Mouse (Mus musculus): ENCODE data around the gene Ier5l.

Ier5l gene

DNA sequence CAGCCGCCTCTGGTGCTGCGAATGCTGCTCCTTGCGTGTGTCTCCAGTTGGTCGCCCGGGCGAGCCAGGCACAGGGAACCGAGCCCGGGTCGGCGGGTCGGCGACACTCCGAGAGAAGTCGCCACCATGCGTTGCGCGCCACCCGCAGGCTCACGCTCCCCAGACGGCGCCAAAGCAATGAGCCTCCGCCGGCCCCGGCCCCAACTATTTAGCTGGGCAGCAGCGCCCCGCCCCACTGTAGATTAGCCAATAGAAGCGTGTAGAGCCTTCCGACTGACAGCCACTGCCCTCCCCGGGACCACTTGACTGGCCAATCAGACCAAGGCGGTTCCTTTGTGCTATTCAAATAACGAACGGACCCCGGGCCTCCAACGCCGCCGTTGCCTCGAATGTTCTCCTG, at the start of gene Ier5l:
Gene Ier5l (minus strand): TSS at position 181 of the 400 bp plus-strand sequence.
- DNase-seq (ENCODE audit: low read depth, low spot score) = peak; percentile 98

DNA sequence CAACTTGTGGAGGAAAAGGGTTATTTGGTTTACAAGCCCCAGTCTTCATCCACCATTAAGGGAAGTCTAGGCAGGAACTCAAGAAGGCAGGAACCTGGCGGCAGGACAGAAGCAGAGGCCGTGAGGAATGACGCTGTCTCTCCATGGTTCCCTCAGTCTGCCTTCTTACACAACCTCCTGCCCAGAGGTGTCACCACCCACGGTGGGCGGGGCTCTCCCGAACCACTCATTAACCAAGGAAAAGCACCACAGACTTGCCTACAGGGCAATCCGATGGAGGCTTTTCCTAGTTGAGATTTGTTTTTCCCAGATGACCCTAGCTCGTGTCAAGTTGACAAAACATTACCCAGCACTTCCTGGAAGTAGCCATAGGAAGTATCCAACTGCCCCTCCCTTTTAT, 49.7 kb upstream of the Ier5l start:
- peak; percentile 69 for DNase-seq (ENCODE audit: low read depth, low spot score)

DNA sequence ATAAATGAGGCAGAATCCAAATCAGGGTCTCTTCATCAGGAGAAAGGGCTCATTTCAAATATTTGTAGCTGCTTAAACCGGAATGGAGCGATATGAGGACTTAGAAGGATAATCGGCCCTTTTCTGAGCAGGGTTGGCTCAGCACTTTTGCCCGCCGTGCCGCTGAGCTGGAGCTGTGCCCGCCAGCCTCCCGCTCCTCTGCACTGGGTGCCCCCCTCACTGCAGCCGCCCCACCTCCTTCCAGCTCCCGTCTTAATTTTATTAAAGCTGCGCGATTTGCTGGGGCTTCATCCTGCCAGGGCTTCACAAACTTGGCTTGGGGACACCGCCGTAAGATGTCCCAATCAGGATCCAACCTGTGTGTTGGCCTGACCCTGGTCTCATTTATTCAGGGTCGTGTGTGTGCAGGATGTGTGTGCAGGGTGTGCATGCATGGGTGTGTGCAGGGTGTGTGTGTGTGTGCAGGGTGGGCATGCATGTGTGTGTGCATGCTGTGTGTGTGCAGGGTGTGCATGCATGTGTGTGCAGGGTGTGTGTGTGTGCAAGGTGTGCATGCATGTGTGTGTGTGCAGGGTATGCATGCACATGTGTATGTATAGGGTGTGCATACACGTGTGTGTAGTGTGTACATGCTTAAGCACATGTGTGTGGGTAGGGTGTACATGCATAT, 36.8 kb upstream of the Ier5l start:
- DNase-seq (ENCODE audit: low read depth, low spot score) = no peak

DNA sequence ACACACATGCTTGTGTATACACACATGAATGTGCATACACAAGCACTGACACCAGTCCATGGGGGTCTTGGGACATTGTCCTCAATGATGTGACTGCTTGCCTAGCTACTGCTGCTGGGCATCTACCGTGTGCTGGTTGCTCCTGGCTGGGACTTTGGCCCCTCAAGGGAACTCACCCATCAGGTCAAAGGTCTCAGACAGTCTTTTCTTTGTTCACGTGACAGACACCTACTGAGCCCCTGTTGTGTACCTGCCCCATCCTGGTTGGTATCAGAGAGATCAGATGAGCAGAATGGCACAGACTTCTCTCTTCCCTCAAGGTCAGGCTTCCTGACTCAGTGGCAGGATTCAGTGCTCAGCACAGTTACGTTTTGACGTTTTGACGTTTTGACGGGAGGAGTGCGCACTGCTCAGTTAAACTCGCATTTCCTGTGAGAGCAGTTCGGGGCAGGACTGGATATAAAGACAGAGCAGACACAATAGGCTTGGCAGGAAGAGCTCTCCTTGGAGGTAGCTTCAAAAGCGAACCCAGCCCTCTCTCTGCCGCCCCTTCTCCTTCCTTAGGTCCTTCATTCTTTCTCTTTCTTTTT, 33.2 kb upstream of the Ier5l start:
- DNase-seq (ENCODE audit: low read depth, low spot score) = no peak

DNA sequence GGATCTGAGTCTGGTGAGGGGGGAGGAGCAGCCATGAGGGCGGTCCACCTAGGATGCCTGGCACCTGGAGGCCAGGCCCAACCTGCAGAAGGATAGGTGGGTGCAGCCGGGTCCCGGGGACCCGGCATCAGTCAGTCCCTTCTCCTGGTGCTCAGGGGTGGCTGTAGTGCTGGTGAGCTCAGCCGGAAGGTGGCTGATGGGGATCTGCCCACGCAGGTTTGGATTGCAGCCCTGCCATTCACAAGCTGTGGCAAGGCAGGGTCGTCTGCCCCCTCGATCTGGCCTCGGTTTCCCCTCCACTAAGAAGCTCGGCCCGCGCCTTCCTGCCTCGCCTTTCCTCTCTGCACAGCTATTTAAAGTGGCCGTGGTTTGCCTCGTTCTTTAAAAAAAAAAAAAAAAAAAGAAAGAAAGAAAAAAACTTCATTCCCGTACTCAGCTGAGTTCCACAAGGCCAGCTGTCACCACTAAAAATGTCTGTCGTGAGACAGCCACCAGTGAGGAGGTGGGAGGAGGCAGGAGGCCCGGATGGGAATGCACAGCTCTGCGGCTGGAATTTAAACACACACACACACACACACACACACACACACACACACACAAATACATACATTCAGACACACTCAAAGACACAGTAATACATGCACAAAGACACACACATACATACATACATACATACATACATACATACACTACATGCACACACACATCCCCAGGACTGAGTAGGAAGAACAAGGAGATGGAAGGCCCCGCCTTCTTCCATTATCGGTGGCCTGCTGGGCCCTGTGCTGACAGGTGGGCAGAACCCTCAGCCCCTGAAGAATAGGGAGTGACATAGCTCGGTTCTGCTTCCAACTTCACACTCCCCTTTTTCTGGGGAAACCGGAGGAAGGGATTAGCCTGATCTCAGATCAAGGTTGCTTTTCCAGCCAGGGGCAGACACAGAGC, 29.9 kb upstream of the Ier5l start:
- DNase-seq (ENCODE audit: low read depth, low spot score) = peak; percentile 28

DNA sequence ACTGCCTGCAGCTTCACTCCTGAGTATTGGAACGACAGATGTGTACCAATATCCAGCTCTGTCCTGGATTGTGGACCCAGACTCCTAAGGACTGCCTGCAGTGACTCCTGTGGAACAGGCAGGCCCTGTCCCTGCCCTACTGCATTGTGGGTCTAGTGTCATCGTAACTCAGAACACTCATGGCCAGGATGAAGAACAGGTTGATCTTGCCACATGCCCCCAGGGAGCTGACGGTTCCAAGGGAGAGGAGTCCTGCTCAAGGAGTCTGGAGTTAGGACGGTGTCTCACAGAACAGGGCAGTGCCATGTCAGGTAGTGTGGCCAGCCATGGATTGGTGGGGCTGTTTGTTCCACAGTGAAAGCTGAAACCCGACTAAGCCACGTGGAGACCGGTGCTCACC, 27.7 kb upstream of the Ier5l start:
- DNase-seq (ENCODE audit: low read depth, low spot score) = no peak

DNA sequence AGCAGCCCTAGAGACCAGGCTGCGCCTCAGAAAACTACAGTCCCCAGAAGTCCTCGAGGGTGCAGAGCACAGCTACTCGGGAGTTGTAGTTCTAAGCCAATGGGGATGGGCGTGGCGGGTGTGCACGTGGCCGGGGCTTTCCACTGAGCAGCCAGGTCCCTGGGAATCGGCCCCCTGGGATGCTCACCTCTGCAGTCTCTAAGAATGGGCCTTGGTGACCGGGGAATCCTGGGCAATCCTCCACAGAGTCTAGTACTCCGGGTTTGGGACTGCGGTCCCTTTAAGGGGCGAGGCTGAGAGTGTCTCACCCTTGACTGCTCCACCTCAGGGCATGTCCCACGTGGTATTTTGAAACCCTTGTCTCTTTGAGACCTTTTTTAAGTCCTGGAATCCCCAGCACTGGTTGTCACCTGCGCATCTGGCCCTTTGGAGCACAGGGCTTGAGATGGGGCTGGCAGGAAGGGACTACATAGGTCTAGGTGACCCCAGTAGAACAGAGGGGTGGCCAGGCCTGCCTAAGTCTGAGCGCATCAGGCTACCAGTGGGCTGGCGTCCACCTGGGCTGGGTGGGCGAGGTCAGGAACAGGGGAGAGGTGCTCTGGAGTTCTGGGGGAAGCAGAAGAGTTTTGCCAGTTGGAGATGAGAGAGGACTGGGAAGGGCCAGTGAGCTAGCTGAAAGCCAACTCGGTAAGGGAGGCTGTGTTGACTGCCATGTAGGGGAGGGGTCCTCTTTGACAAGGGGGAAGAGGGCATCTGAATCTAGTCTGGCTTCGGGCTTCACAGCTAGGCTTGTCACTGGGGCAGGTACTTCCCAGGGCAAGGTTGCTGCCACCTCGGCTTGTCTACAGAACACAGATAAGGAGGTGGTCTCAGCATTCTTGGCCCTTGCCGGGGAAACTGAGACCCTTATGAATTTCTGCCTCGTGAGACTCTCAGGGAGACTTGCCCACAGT, 22.2 kb upstream of the Ier5l start:
- peak; percentile 84 for DNase-seq (ENCODE audit: low read depth, low spot score)

DNA sequence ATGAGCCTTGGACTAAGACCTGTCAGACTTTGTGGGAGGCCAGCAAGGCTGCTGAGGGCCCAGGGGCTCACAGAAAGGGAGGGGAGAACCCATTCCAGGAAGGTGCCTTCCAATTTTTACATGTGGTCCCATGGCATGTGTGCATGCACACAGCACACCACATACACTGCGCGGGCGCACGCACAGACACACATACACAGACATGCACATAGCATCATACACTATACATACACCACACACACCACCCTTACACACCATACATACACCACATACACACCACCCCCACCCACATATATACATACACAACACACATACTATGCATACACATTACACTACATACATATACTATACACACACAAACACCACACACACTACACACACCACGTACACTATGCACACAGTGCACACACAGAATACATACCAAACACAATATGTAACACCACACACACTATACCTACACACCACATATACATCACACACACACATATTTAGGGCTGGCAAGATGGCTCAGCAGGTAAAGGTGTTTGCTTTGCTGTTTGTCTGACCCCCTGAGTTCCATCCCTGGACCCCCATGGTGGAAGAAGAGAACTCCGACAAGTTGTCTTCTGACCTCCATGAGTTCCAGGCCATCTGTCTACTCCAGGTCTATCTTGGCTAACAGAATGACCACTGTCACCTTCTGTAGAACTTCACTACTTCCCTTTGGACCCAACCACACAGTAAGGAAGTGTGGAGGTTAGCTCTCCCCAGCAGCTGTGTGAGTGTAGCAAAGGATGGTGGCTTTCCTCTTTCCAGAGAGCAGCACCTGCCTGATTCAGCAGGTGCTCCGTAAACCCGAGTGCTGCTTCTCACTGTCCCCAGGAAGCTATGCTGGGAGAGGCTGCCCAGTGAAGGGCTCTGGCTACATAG, 21.2 kb upstream of the Ier5l start:
- DNase-seq (ENCODE audit: low read depth, low spot score) = no peak

DNA sequence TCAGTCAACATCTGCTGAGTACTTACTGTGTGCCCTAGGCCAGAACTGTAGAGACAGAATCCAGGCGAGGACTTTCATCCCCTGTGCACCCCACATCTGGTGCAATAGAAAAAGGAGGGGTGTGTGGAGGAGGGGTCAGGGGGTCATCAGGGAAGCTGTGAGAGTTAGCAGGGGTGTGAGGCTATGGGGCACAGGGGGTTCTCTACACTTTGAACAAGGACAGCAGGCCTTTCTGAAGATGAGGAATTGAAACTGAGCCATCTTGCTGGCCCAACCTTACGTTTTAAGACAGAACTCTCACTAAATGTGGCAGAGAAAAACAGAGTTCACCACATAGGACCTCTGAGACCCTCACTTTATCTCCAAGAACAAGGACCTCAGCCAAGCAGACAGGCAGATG, 16.4 kb upstream of the Ier5l start:
- DNase-seq (ENCODE audit: low read depth, low spot score) = no peak

DNA sequence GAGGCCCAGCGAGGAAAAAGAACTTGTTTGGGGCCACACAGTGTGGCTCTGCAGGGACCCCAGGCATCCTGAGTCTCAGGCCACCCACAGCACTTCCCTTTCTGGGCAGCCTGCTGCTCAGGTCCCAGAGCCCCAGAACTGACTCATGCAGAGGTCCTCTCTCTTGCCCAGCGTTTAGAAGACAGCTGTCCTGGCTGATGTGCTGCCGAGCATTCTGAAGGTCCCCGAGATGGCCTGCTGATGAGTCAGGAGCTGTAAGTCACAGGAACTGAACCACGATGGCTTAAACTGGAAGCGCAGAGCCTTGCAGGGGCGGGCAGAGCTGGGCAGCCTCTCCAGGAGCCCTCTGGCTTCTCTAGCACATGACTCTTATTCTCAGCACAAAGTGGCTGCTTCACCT, 13.6 kb upstream of the Ier5l start:
- DNase-seq (ENCODE audit: low read depth, low spot score) = no peak

DNA sequence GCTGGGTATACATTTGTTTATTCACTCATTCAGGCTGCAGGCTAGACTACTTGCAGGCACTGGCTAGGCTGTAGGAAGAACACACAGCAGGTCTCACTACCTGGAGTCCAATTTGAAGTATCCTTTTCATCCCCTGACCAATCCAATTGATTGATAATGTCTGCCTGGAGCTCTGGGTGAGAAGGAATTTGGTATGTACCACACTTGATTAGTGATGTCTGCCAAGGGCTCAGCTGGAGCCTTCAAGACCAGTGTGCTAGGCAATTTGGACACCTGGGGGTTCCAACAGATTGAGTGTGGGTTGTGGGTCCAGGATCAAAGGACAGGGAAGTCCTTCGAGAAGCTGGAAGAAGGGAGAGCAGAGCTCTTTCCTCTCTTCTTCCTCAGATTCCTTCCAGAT, 4.5 kb upstream of the Ier5l start:
- peak; percentile 56 for DNase-seq (ENCODE audit: low read depth, low spot score)

DNA sequence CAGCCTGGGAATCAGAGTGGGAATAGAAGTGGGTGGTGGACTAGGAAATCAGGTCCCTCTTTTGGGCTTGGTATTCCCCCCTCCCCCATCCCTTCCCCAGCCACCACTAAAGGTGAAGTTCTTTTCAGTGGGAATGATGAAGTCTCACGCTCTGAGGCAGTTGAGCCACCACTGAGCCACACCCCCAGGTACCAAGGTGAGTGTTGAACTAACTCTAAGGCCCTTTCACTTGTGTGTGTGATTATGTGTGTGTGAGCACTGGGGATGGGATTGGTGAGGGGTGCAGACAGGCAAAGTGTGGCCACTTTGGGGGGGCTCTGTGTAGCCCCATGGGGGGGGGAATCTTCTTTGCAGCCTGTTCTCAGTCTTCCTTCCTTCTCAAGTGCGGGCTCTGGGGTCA, 2.2 kb upstream of the Ier5l start:
- no peak for DNase-seq (ENCODE audit: low read depth, low spot score)

DNA sequence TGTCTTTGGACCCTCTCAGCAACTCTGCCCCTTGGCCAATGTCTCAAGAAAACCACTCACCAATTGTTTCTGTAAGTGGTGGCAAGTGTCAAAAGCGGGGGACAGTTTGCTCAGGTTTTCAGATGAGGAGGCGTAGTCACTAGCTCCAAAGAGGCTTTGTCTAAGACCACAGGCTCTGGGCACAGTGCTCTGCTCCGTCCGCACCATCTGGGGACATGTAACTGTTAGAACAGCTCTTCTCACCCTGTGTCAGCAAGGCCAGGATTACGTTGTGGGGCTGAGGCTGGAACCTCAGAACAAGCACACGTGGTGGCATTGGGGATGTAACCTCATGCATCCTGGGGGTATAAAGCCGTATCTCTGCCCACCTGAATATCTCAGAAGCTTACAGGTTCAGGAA, 1.4 kb upstream of the Ier5l start:
- no peak for DNase-seq (ENCODE audit: low read depth, low spot score)

DNA sequence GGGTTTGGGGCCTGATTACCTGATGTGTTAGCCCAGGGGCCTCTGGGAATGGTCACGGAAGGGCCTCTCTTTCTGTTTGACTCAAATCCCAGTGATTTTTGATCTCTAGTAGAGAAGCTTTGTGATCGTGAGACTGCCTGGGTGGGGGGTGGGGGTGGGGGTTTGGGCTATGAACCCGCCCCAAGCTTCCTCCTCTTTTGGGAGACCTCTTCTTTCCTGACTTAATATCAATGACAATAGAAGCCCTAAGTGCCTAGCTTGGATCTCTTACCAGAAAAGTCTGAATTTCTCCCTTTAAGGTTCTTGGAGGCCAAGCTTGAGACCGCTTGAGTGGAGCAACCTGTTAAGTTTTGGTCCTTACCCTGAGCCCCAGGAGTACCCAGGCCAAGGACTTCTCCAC, 757 bp upstream of the Ier5l start:
- peak; percentile 78 for DNase-seq (ENCODE audit: low read depth, low spot score)

DNA sequence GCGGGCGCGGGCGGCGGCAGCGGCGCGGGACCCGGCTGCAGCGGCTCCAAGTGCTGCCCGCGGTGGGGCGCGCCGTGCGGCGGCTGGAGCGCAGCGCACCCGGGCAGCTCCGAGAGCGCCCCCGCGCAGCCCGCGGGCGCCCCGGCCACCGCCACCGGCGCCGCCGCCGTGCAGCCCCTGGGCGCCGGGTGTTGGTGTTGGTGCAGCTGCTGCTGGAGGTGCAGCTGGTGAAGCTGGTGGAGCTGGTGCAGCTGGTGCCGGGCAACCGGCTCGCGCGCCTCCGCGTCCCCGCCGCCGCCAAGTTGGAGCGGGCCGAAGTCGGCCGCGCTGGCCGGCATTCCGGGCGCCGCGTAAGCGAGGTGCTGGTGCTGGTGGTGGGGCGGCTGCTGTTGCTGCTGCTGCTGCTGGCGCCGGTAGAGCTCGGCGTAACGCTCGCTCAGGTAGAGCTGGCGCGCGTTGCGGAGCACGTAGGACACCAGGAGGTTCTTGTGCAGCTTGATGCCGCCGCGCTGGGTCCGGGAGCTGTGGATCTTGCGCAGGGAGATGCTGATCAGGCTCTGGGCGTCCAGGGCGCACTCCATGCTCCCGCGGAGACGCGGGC, 488 bp downstream of the Ier5l start:
- DNase-seq (ENCODE audit: low read depth, low spot score) = peak; percentile 82

DNA sequence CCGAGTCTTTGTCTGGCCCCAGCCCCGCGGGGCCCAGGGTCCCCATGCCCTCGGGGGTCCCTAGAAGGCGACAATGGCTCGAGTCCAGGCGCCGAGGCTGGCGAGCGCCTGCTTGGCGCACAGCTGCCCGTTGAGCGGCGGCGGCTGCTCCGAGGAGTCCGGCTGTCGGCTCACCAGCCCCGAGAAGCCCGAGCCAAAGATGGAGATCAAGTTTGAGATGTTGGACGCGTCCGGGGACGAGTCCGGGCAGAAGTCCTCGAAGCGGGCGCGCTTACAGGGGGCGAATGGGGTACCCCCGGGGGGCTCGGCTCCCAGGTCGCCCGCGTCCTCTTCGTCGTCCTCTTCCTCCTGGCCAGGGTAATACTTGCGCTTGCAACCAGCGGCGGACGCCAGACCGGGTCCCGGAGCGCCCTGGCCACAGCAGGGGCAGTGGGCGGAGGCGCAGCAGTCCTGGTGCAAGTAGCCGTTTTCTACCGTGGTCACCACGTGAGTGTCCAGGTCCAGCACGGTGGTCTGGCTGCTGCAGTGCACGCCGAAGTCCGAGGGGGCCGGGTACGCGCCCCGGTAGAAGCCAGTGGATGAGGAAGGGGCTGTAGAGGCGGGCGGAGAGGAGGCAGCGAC, 1.2 kb downstream of the Ier5l start:
- DNase-seq (ENCODE audit: low read depth, low spot score) = no peak

DNA sequence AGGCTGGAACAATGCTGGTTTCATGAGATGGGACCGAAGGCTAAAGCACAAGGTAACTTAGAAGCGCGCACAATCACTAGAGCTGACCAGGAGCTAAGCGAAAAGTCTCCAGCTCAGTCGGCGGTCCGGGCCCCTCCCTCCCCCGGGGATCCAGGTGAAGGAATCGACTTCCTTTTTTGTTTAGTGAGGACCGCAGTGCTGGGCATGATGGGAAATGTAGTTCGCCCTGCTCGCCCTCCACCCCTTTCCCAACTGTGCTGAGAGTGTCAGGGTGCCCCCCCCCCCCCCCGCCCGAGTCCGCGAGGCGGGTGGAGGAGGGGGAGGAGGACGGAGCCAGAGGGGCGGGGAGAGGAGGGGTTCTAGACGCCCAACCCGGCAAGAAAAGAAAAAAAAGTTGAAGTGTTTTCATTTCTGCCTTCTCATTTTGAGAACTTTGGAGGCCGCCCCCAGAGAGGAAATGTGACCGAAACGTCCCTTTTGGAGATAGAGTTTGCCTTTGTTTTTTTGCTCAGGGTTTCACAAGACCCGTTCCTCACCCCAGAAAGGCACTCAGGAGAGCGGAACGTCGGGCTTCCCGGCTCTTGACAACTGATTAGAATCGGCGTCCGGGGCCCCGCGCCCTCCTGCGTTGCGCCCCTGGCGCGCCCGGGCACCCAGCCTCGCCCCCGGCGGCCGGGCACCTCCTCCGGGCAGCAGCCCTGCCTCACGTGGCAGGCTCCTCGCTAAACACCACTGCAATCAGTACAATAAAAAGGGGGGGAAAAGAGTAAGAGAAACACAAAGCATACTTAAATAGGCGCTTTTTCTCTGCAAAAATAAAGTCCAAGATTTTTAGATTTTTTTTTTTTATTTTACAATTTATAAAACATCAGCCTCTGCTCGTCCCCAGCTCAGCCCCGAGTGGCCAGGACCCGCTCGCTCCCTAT, 2.0 kb downstream of the Ier5l start:
- peak; percentile 93 for DNase-seq (ENCODE audit: low read depth, low spot score)

DNA sequence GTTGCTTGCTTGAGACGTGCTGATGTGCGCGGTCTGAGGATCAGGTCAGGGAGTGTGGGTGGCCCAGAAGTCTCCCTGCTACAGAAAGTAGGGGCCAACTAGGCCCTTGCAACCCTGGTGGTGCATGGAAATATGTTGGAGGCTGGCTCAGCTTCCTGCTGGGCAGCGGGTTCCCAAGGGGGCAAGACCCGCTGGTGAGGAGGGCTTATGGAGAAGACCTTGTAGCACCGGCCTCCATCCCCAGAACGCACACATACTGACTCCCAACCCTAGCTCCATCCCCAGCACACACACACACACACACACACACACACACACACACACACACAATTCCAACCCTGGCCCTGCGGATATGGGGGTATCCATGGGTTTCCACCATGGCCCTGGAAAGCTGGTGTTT, 3.0 kb downstream of the Ier5l start:
- no peak for DNase-seq (ENCODE audit: low read depth, low spot score)

Measured in R1 (cell line).